Mouse (Mus musculus): ENCODE data around the gene Igf2bp2.

DNA sequence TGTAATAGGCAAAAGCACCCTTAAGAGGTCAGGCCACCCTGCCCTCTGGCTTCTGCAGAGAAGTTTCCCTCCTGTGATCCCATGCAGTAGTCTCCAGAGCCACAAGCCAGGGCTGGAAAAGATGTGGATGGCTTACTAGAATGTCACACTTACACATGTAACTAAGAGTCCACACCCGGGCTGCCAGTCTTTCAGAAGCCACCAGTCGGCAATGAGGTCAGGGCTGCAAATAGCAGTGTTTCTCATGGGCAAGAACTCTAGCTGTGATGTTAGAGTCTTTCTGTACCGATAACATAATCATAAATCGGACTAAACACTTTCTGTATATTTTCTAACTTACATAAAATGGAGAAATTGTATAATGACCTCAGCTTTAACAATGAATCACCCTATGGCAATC, 46.4 kb downstream of the Igf2bp2 start:
- TF ChIP-seq EP300 (IDR thresholded peaks at IDR 0.05; ENCODE audit: insufficient read depth, low read depth, low read length) (no peak), POLR2A (IDR thresholded peaks at IDR 0.05; ENCODE audit: insufficient read depth, low read length) (no peak)

Data from ES-Bruce4 (cell line).